Mouse (Mus musculus) Muller cell, postnatal 12 days (primary cell): Measurements from ENCODE around the gene S100a9.

Experiments used
- DNase-seq: peaks from one replicate; pipeline ENCODE4 v3.0.0-alpha.2; 2015; ENCODE audit errors: inconsistent ontology term

Gene S100a9

GRCm38 (mm10) chr3:90695613-90696012, at the start of gene S100a9:
TSS of gene S100a9 (minus strand) at chr3:90695721.
- DNase-seq = no peak

GRCm38 (mm10) chr3:90726606-90727005, 31.1 kb upstream of the S100a9 start, which contains the start of gene Pglyrp4:
TSS of gene Pglyrp4 (plus strand) at chr3:90726906.
- no peak for DNase-seq

GRCm38 (mm10) chr3:90709591-90710460, 14.3 kb upstream of the S100a9 start:
- peak; percentile 75 for DNase-seq

- peak; percentile 12 for DNase-seq
Observed at GRCm38 (mm10) chr3:90708523-90709202, 13.1 kb upstream of the S100a9 start.

GRCm38 (mm10) chr3:90702244-90702643, 6.7 kb upstream of the S100a9 start:
- DNase-seq = no peak

GRCm38 (mm10) chr3:90693496-90693895, 2.0 kb downstream of the S100a9 start:
- no peak for DNase-seq

GRCm38 (mm10) chr3:90686835-90687234, 8.7 kb downstream of the S100a9 start:
- DNase-seq = no peak

GRCm38 (mm10) chr3:90683929-90684328, 11.6 kb downstream of the S100a9 start:
- no peak for DNase-seq

- no peak for DNase-seq
Observed at GRCm38 (mm10) chr3:90678656-90679055, 16.9 kb downstream of the S100a9 start.

GRCm38 (mm10) chr3:90668846-90669245, 26.7 kb downstream of the S100a9 start, which contains the start of gene S100a8:
TSS of gene S100a8 (plus strand) at chr3:90668978.
- DNase-seq = peak; percentile 31

GRCm38 (mm10) chr3:90664219-90664618, 31.3 kb downstream of the S100a9 start:
- no peak for DNase-seq

- no peak for DNase-seq
Observed at GRCm38 (mm10) chr3:90659364-90660044, 36.0 kb downstream of the S100a9 start.

- DNase-seq = no peak
Observed at GRCm38 (mm10) chr3:90657405-90657804, 38.1 kb downstream of the S100a9 start.

GRCm38 (mm10) chr3:90653717-90654116, 41.8 kb downstream of the S100a9 start, which contains the start of gene S100a7a:
TSS of gene S100a7a (plus strand) at chr3:90654017.
- DNase-seq = peak; percentile 75

GRCm38 (mm10) chr3:90652878-90653508, 42.5 kb downstream of the S100a9 start:
- DNase-seq = peak; percentile 72

- DNase-seq = no peak
Observed at GRCm38 (mm10) chr3:90649832-90650231, 45.7 kb downstream of the S100a9 start.

- DNase-seq = no peak
Observed at GRCm38 (mm10) chr3:90648981-90649380, 46.5 kb downstream of the S100a9 start.

GRCm38 (mm10) chr3:90647291-90647690, 48.2 kb downstream of the S100a9 start:
- no peak for DNase-seq

GRCm38 (mm10) chr3:90644220-90644619, 51.3 kb downstream of the S100a9 start:
- DNase-seq = no peak
